ENCODE assay signal across 8 mouse cellular contexts in the genomic region with DNA sequence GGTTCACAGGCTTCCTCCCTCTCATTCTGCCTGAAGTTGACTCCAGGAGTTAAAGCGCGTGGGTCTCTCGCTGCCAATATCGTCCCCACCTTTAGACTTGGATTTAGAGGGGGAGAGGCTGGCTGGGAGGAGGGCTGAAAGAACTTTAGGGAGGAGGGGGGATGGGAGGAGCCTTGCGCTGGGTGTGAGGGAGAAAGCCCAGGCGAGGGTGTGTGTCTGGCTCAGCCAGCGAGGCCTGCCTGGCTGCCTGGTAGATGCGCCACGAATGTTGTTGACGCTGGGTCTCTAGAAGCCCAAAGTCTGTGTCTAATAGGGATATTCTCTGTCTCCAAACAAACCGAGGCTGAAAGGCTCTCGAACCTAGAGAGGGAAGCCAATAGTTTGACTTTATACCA. TPM values are rescaled to one million over a fixed set of nuclear protein-coding genes. Genes with fewer than 3 reads are reported as not detected.
DNase-seq lines count a peak whose midpoint lies in the region; ATAC-seq lines count a peak whose summit lies in the region.

No protein-coding gene starts in this region.

- H3K36me3 ChIP-seq in megakaryocyte, embryonic 14.5 days (replicated peaks; ENCODE audit: low read length): no peaks in the 10 kb centered on the region
- H3K36me3 ChIP-seq in kidney, embryonic 15.5 days: no peaks in the 10 kb centered on the region
- H3K36me3 ChIP-seq in midbrain, embryonic 10.5 days: no peaks in the 10 kb centered on the region

- H3K9ac ChIP-seq in kidney, embryonic 15.5 days: peak overlapping the region; percentile 74; the same call in 1 of the 2 replicates

- 12% methylated on average over 12 of the region's 12 CpGs for WGBS in kidney, embryonic 15.5 days
- 4% methylated on average over 12 of the region's 12 CpGs for WGBS in midbrain, embryonic 10.5 days

- peaks cover 49% of the 10 kb centered on the region for H3K4me1 ChIP-seq in megakaryocyte, embryonic 14.5 days
- H3K4me1 ChIP-seq in kidney, embryonic 15.5 days: peaks cover 57% of the 10 kb centered on the region
- H3K4me1 ChIP-seq in midbrain, embryonic 10.5 days: peaks cover 42% of the 10 kb centered on the region

- peak overlapping the region; percentile 90 for H3K4me3 ChIP-seq in megakaryocyte, embryonic 14.5 days (replicated peaks)
- H3K4me3 ChIP-seq in kidney, embryonic 15.5 days (replicated peaks): peak overlapping the region; percentile 68
- H3K4me3 ChIP-seq in midbrain, embryonic 10.5 days: peak overlapping the region; percentile 66

- peak; percentile 57 for DNase-seq in cerebellum, adult 8-10 months
- peak; percentile 63 for DNase-seq in gastrocnemius, postnatal 14 days
- DNase-seq in midbrain, embryonic 10.5 days (ENCODE audit: low spot score): peak; percentile 46
- no peak for DNase-seq in thymus, postnatal 0 days (ENCODE audit: low spot score)
- no peak for DNase-seq in adrenal gland, postnatal 25 days

- intact Hi-C loops in gastrocnemius, postnatal 14 days (cut with DNase I; ENCODE audit: low total_unique reads): no loop called here

- peak overlapping the region; percentile 94 for H3K4me2 ChIP-seq in kidney, embryonic 15.5 days

- H3K27ac ChIP-seq in kidney, embryonic 15.5 days: peak overlapping the region; percentile 73
- 0 out of 2 replicates have a peak overlapping the region, but pooled peaks have one; percentile 29 for H3K27ac ChIP-seq in midbrain, embryonic 10.5 days (replicated peaks)

- H3K9me3 ChIP-seq in megakaryocyte, embryonic 14.5 days: no peaks in the 10 kb centered on the region
- no peaks in the 10 kb centered on the region for H3K9me3 ChIP-seq in kidney, embryonic 15.5 days (replicated peaks)
- no peaks in the 10 kb centered on the region for H3K9me3 ChIP-seq in midbrain, embryonic 10.5 days (replicated peaks)

- no peak for ATAC-seq in megakaryocyte, adult 5-6 weeks (ENCODE audit: poor library complexity, severe bottlenecking)
- peak; percentile 40; the same call in 1 of the 2 replicates for ATAC-seq in kidney, embryonic 15.5 days (replicated peaks; ENCODE audit: low FRiP score)

- peaks cover 84% of the 10 kb centered on the region for H3K27me3 ChIP-seq in megakaryocyte, embryonic 14.5 days (replicated peaks)
- H3K27me3 ChIP-seq in kidney, embryonic 15.5 days: 0 out of 2 replicates have a peak, but pooled peaks cover 7% of the 10 kb centered on the region
- H3K27me3 ChIP-seq in midbrain, embryonic 10.5 days (ENCODE audit: low read depth, poor library complexity, severe bottlenecking): peaks cover 81% of the 10 kb centered on the region

RNA-seq across cellular contexts. Expression of a gene that starts 0.8 kb away (rescaled TPM):
- 68.7 and 69.9 TPM in 2 replicates for polyA plus RNA-seq in megakaryocyte, embryonic 14.5 days (2012; ENCODE audit: insufficient read depth, low replicate concordance)
- 34.6 and 39.9 TPM in 2 replicates for total RNA-seq in megakaryocyte, adult 5-6 weeks (2015)
- total RNA-seq in megakaryocyte, adult 5-6 weeks (2017): 30.8 and 31.9 TPM in 2 replicates
- 10 to 100 TPM; 12.9 to 13.2 TPM for total RNA-seq in gastrocnemius, postnatal 14 days (2021)
- 27.9 and 30.3 TPM in 2 replicates for polyA plus RNA-seq in kidney, embryonic 15.5 days (2015; fragmentation: Nextera tagmentation; extraction: Ambion mirVana)
- polyA plus RNA-seq in midbrain, embryonic 10.5 days (2016; fragmentation: Nextera tagmentation; extraction: Ambion mirVana): 14.3 and 16.2 TPM in 2 replicates
- 6.0 and 7.4 TPM in 2 replicates for polyA plus RNA-seq in thymus, postnatal 0 days (2015; fragmentation: Nextera tagmentation; extraction: Ambion mirVana)
- total RNA-seq in adrenal gland, postnatal 25 days (2021): 21.5 and 25.7 TPM in 2 replicates

RNA-seq across cellular contexts. Expression of a gene that starts 12.3 kb away (rescaled TPM):
- not detected in 2 replicates for polyA plus RNA-seq in megakaryocyte, embryonic 14.5 days (2012; ENCODE audit: insufficient read depth, low replicate concordance)
- not detected in 2 replicates for total RNA-seq in megakaryocyte, adult 5-6 weeks (2015)
- total RNA-seq in megakaryocyte, adult 5-6 weeks (2017): not detected in 2 replicates
- total RNA-seq in gastrocnemius, postnatal 14 days (2021): not detected
- 0.44 and 0.55 TPM in 2 replicates for polyA plus RNA-seq in kidney, embryonic 15.5 days (2015; fragmentation: Nextera tagmentation; extraction: Ambion mirVana)
- 0.35 and 0.41 TPM in 2 replicates for polyA plus RNA-seq in midbrain, embryonic 10.5 days (2016; fragmentation: Nextera tagmentation; extraction: Ambion mirVana)
- polyA plus RNA-seq in thymus, postnatal 0 days (2015; fragmentation: Nextera tagmentation; extraction: Ambion mirVana): 0.17 and 0.26 TPM in 2 replicates
- total RNA-seq in adrenal gland, postnatal 25 days (2021): 0.15 TPM in 1 of 2 replicates, not detected in the other

RNA-seq across cellular contexts. Expression of a gene that starts 21.2 kb away (rescaled TPM):
- 72.6 and 109 TPM in 2 replicates for polyA plus RNA-seq in megakaryocyte, embryonic 14.5 days (2012; ENCODE audit: insufficient read depth, low replicate concordance)
- 49.8 and 64.3 TPM in 2 replicates for total RNA-seq in megakaryocyte, adult 5-6 weeks (2015)
- 34.8 and 35.1 TPM in 2 replicates for total RNA-seq in megakaryocyte, adult 5-6 weeks (2017)
- 10 to 100 TPM; 14.5 to 14.9 TPM for total RNA-seq in gastrocnemius, postnatal 14 days (2021)
- 68.6 and 69.8 TPM in 2 replicates for polyA plus RNA-seq in kidney, embryonic 15.5 days (2015; fragmentation: Nextera tagmentation; extraction: Ambion mirVana)
- 59.2 and 63.2 TPM in 2 replicates for polyA plus RNA-seq in midbrain, embryonic 10.5 days (2016; fragmentation: Nextera tagmentation; extraction: Ambion mirVana)
- polyA plus RNA-seq in thymus, postnatal 0 days (2015; fragmentation: Nextera tagmentation; extraction: Ambion mirVana): 53.5 and 55.1 TPM in 2 replicates
- 36.3 and 36.7 TPM in 2 replicates for total RNA-seq in adrenal gland, postnatal 25 days (2021)

RNA-seq across cellular contexts. Expression of a gene that starts 26.3 kb away (rescaled TPM):
- polyA plus RNA-seq in megakaryocyte, embryonic 14.5 days (2012; ENCODE audit: insufficient read depth, low replicate concordance): 1.9 and 19.9 TPM in 2 replicates
- total RNA-seq in megakaryocyte, adult 5-6 weeks (2015): 638 and 660 TPM in 2 replicates
- 1,192 and 1,305 TPM in 2 replicates for total RNA-seq in megakaryocyte, adult 5-6 weeks (2017)
- 1 to 10 TPM; 1.0 to 1.1 TPM for total RNA-seq in gastrocnemius, postnatal 14 days (2021)
- polyA plus RNA-seq in kidney, embryonic 15.5 days (2015; fragmentation: Nextera tagmentation; extraction: Ambion mirVana): 1.4 TPM in 2 replicates
- polyA plus RNA-seq in midbrain, embryonic 10.5 days (2016; fragmentation: Nextera tagmentation; extraction: Ambion mirVana): 0.31 and 0.56 TPM in 2 replicates
- polyA plus RNA-seq in thymus, postnatal 0 days (2015; fragmentation: Nextera tagmentation; extraction: Ambion mirVana): 65.6 and 68.7 TPM in 2 replicates
- total RNA-seq in adrenal gland, postnatal 25 days (2021): 1.5 and 2.0 TPM in 2 replicates

RNA-seq across cellular contexts. Expression of a gene that starts 38.0 kb away (rescaled TPM):
- polyA plus RNA-seq in megakaryocyte, embryonic 14.5 days (2012; ENCODE audit: insufficient read depth, low replicate concordance): 7.5 and 12.3 TPM in 2 replicates
- total RNA-seq in megakaryocyte, adult 5-6 weeks (2015): 26.3 and 37.4 TPM in 2 replicates
- 15.2 and 30.9 TPM in 2 replicates for total RNA-seq in megakaryocyte, adult 5-6 weeks (2017)
- total RNA-seq in gastrocnemius, postnatal 14 days (2021): 1 to 10 TPM; 1.1 to 4.1 TPM
- 23.5 and 31.0 TPM in 2 replicates for polyA plus RNA-seq in kidney, embryonic 15.5 days (2015; fragmentation: Nextera tagmentation; extraction: Ambion mirVana)
- 47.4 and 54.4 TPM in 2 replicates for polyA plus RNA-seq in midbrain, embryonic 10.5 days (2016; fragmentation: Nextera tagmentation; extraction: Ambion mirVana)
- polyA plus RNA-seq in thymus, postnatal 0 days (2015; fragmentation: Nextera tagmentation; extraction: Ambion mirVana): 17.7 and 18.0 TPM in 2 replicates
- 4.1 and 6.3 TPM in 2 replicates for total RNA-seq in adrenal gland, postnatal 25 days (2021)

Comparison
In these comparisons a context has a peak if more than half of its experiments do, and no peak if none do; other contexts are left out.
1. DNase-seq: peak in cerebellum, adult 8-10 months (single experiment), gastrocnemius, postnatal 14 days (single experiment) and midbrain, embryonic 10.5 days (single experiment); none in thymus, postnatal 0 days (single experiment) and adrenal gland, postnatal 25 days (single experiment).
2. Peak in every context shown above with its lines, with median percentiles within 50 percentile points of each other: H3K4me3 ChIP-seq.